Mouse (Mus musculus): ENCODE measurements around the gene Tmem132a. TPM values are rescaled to one million over a fixed set of nuclear protein-coding genes. Genes with fewer than 3 reads are reported as not detected.

The Tmem132a gene
- polyA plus RNA-seq, 1 experiment from 2014 or later, result 65.6 TPM

DNA sequence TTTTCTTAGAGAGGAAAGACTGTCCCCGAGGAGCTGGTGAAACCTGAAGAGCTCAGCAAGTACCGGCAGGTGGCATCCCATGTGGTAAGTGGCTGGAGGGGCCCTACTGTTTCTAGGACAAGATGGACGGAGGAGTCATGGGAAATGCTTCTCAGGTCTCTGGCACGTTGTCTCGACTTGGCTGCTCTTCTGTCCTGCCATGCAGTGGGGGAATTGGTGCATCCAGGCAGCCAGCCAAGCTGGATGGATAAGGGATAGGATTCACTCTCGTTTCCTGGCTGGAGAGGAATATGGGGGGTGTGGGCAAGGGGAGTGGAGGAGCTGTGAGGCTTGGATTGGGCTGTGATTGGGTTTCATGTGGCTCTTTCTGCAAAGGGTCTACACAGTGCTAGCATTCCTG lies 30.6 kb upstream of the Tmem132a start:
- 81% methylated on average over 6 of the region's 6 CpGs for WGBS
- peaks cover 62% of the 10 kb centered on the region for H3K36me3 ChIP-seq
- no peak overlapping the region for H3K27ac ChIP-seq
- no peak overlapping the region for H3K4me2 ChIP-seq
- no peak for ATAC-seq (ENCODE audit: insufficient read depth, low FRiP score, low read depth)
- no peaks in the 10 kb centered on the region for H3K9me3 ChIP-seq
- H3K9ac ChIP-seq, result no peak overlapping the region
- no peak overlapping the region for H3K4me3 ChIP-seq (replicated peaks)
- H3K4me1 ChIP-seq, result peaks cover 22% of the 10 kb centered on the region
- H3K27me3 ChIP-seq (replicated peaks), result no peaks in the 10 kb centered on the region

GRCm38 (mm10) chr19:10897491-10897890 lies 27.8 kb upstream of the Tmem132a start:
- Histone ChIP-seq H3K27ac (no peak overlapping the region), H3K27me3 (replicated peaks) (no peaks in the 10 kb centered on the region), H3K4me1 (peaks cover 11% of the 10 kb centered on the region), H3K9ac (no peak overlapping the region), H3K36me3 (peaks cover 45% of the 10 kb centered on the region), H3K9me3 (no peaks in the 10 kb centered on the region), H3K4me3 (replicated peaks) (no peak overlapping the region), H3K4me2 (no peak overlapping the region)
- no peak for ATAC-seq (ENCODE audit: insufficient read depth, low FRiP score, low read depth)
- WGBS, result 76% methylated on average over 8 of the region's 8 CpGs

- H3K4me2 ChIP-seq, result peak overlapping the region; percentile 72
Observed at GRCm38 (mm10) chr19:10896849-10897248, 27.1 kb upstream of the Tmem132a start.

GRCm38 (mm10) chr19:10895708-10896107 lies 26.0 kb upstream of the Tmem132a start:
- H3K27me3 ChIP-seq (replicated peaks), result no peaks in the 10 kb centered on the region
- no peak for ATAC-seq (ENCODE audit: insufficient read depth, low FRiP score, low read depth)
- peak overlapping the region; percentile 94 for H3K27ac ChIP-seq
- H3K9me3 ChIP-seq, result no peaks in the 10 kb centered on the region
- peaks cover 11% of the 10 kb centered on the region for H3K4me1 ChIP-seq
- under 1% methylated on average over 16 of the region's 16 CpGs for WGBS
- peak overlapping the region; percentile 72 for H3K4me2 ChIP-seq
- H3K36me3 ChIP-seq, result peaks cover 30% of the 10 kb centered on the region
- H3K4me3 ChIP-seq (replicated peaks), result peak overlapping the region; percentile 86
- peak overlapping the region; percentile 86 for H3K9ac ChIP-seq

More at GRCm38 (mm10) chr19:10896849-10897248, 27.1 kb upstream of the Tmem132a start:
- H3K4me3 ChIP-seq (replicated peaks), result peak overlapping the region; percentile 86
- H3K9me3 ChIP-seq, result no peaks in the 10 kb centered on the region
- 69% methylated on average over 7 of the region's 7 CpGs for WGBS
- peak overlapping the region; percentile 16; the same call in 1 of the 2 replicates for H3K9ac ChIP-seq
- ATAC-seq (ENCODE audit: insufficient read depth, low FRiP score, low read depth), result no peak
- peaks cover 41% of the 10 kb centered on the region for H3K36me3 ChIP-seq
- H3K4me1 ChIP-seq, result peaks cover 11% of the 10 kb centered on the region
- H3K27ac ChIP-seq, result no peak overlapping the region
- no peaks in the 10 kb centered on the region for H3K27me3 ChIP-seq (replicated peaks)

DNA sequence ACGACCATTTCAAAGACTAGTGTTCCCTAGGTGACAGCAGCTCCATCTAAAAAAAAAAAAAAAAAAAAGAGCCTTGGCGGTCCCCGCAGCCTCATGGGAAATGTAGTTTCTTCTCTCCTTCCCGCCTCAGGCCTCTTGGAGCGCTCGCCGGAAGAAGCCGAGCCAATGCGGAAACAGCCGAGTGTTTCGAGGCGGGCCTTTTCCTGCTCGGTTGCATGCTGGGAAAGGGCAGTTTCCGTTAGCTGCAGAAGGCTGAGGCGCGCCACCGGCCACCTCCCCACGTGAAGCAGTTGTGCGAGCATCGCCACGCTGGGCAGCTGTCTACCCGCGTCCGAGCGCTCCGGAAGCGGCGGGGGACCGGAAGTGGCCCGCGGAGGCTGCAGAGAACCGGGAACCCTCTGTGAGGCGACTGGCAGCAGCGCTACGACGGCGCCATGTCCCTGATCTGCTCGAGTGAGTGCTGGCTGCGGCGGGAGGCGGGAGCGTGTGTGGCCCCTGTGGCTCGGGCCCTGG lies 25.3 kb upstream of the Tmem132a start, which contains the start of gene Prpf19:
Gene Prpf19, plus strand, starts transcription at position 216 of the 513 bp plus-strand sequence.
- under 1% methylated on average over 43 of the region's 43 CpGs for WGBS
- peak within 1 kb of the TSS; percentile 86 for H3K9ac ChIP-seq
- no peaks in the 10 kb centered on the region for H3K27me3 ChIP-seq (replicated peaks)
- peaks cover 24% of the 10 kb centered on the region for H3K36me3 ChIP-seq
- peak; percentile 96 for ATAC-seq (ENCODE audit: insufficient read depth, low FRiP score, low read depth)
- H3K9me3 ChIP-seq, result no peaks in the 10 kb centered on the region
- H3K4me1 ChIP-seq, result peaks cover 11% of the 10 kb centered on the region
- H3K27ac ChIP-seq, result peak within 1 kb of the TSS; percentile 94
- peak within 1 kb of the TSS; percentile 72 for H3K4me2 ChIP-seq
- H3K4me3 ChIP-seq (replicated peaks), result peak within 1 kb of the TSS; percentile 86

- 80% methylated on average over 3 of the region's 3 CpGs for WGBS
- H3K4me3 ChIP-seq (replicated peaks), result no peak overlapping the region
- no peak overlapping the region for H3K4me2 ChIP-seq
- H3K4me1 ChIP-seq, result peaks cover 10% of the 10 kb centered on the region
- no peaks in the 10 kb centered on the region for H3K27me3 ChIP-seq (replicated peaks)
- H3K9ac ChIP-seq, result no peak overlapping the region
- H3K36me3 ChIP-seq, result no peaks in the 10 kb centered on the region
- no peaks in the 10 kb centered on the region for H3K9me3 ChIP-seq
- no peak overlapping the region for H3K27ac ChIP-seq
- ATAC-seq (ENCODE audit: insufficient read depth, low FRiP score, low read depth), result no peak
Observed at GRCm38 (mm10) chr19:10892201-10892600, 22.5 kb upstream of the Tmem132a start.

GRCm38 (mm10) chr19:10881426-10882154 lies 11.8 kb upstream of the Tmem132a start, which contains the start of gene Tmem109:
TSS of gene Tmem109 (minus strand) at chr19:10882001.
- ATAC-seq (ENCODE audit: insufficient read depth, low FRiP score, low read depth), result peak; percentile 90
- peak within 1 kb of the TSS; percentile 44; the same call in 1 of the 2 replicates for H3K9ac ChIP-seq
- H3K9me3 ChIP-seq, result no peaks in the 10 kb centered on the region
- under 1% methylated on average over 49 of the region's 49 CpGs for WGBS
- H3K4me3 ChIP-seq (replicated peaks), result peak within 1 kb of the TSS; percentile 71
- H3K27me3 ChIP-seq (replicated peaks), result no peaks in the 10 kb centered on the region
- peak within 1 kb of the TSS; percentile 94 for H3K27ac ChIP-seq
- H3K4me2 ChIP-seq, result peak within 1 kb of the TSS; percentile 90
- H3K36me3 ChIP-seq, result no peaks in the 10 kb centered on the region
- peaks cover 26% of the 10 kb centered on the region; the same call in 1 of the 2 replicates for H3K4me1 ChIP-seq

- Histone ChIP-seq H3K9me3 (no peaks in the 10 kb centered on the region), H3K36me3 (no peaks in the 10 kb centered on the region), H3K9ac (peak overlapping the region; percentile 44; the same call in 1 of the 2 replicates), H3K4me3 (replicated peaks) (peak overlapping the region; percentile 71), H3K27me3 (replicated peaks) (no peaks in the 10 kb centered on the region), H3K4me1 (peaks cover 26% of the 10 kb centered on the region; the same call in 1 of the 2 replicates), H3K4me2 (peak overlapping the region; percentile 90), H3K27ac (peak overlapping the region; percentile 94)
- no peak for ATAC-seq (ENCODE audit: insufficient read depth, low FRiP score, low read depth)
- under 1% methylated on average over 14 of the region's 14 CpGs for WGBS
Observed at GRCm38 (mm10) chr19:10880975-10881425, 11.3 kb upstream of the Tmem132a start.

GRCm38 (mm10) chr19:10880085-10880974 lies 10.6 kb upstream of the Tmem132a start:
- H3K4me1 ChIP-seq, result peaks cover 26% of the 10 kb centered on the region; the same call in 1 of the 2 replicates
- ATAC-seq (ENCODE audit: insufficient read depth, low FRiP score, low read depth), result peak; percentile 48
- WGBS, result 41% methylated on average over 6 of the region's 7 CpGs
- no peaks in the 10 kb centered on the region for H3K9me3 ChIP-seq
- H3K27me3 ChIP-seq (replicated peaks), result no peaks in the 10 kb centered on the region
- no peaks in the 10 kb centered on the region for H3K36me3 ChIP-seq
- H3K4me2 ChIP-seq, result peak overlapping the region; percentile 90
- H3K27ac ChIP-seq, result peak overlapping the region; percentile 94
- peak overlapping the region; percentile 71 for H3K4me3 ChIP-seq (replicated peaks)
- no peak overlapping the region for H3K9ac ChIP-seq

DNA sequence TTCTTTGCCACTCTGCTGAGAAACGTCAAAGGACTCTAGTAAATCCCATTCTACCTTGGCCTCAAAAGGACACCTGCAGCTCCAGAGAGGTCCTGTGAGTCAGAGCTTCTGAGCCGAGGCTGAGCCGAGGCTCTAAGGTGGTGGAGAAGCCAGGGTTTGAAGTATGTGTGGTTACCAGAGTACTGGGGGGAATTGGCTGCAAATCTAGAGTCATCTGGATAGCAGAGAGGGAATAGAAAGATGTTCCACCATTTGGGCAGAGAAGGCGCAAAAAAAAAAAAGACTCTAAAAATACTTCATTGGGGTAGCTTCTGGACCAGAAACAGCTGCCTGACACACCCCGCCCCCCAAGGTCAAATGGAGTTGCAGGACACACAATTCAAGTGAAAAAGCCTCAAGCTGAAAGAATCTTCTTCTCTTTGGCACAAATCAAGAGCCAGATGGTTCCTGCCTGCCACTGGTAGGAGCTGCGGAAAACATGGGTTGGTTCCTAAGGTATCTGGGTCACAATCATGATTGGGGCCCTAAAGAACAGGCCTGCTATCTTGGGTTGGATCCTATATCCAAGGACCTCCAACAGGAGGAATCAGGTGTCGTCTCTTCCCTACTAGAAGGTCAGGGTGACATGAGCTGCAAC lies 8.6 kb upstream of the Tmem132a start:
- H3K4me3 ChIP-seq (replicated peaks), result no peak overlapping the region
- WGBS, result 82% methylated on average over 7 of the region's 7 CpGs
- no peaks in the 10 kb centered on the region for H3K9me3 ChIP-seq
- H3K27me3 ChIP-seq (replicated peaks), result no peaks in the 10 kb centered on the region
- H3K4me1 ChIP-seq, result peaks cover 26% of the 10 kb centered on the region; the same call in 1 of the 2 replicates
- H3K9ac ChIP-seq, result no peak overlapping the region
- no peak overlapping the region for H3K4me2 ChIP-seq
- H3K36me3 ChIP-seq, result peaks cover 9% of the 10 kb centered on the region
- no peak overlapping the region for H3K27ac ChIP-seq
- no peak for ATAC-seq (ENCODE audit: insufficient read depth, low FRiP score, low read depth)

- Histone ChIP-seq H3K4me2 (no peak overlapping the region), H3K4me3 (replicated peaks) (no peak overlapping the region), H3K9me3 (no peaks in the 10 kb centered on the region), H3K36me3 (peaks cover 34% of the 10 kb centered on the region), H3K27ac (peak overlapping the region; percentile 64; the same call in 1 of the 2 replicates), H3K27me3 (replicated peaks) (no peaks in the 10 kb centered on the region), H3K4me1 (peaks cover 34% of the 10 kb centered on the region), H3K9ac (no peak overlapping the region)
- ATAC-seq (ENCODE audit: insufficient read depth, low FRiP score, low read depth), result no peak
- WGBS, result 79% methylated on average over 14 of the region's 14 CpGs
Observed at GRCm38 (mm10) chr19:10871328-10871961, 1.7 kb upstream of the Tmem132a start.

All from stomach, embryonic 15.5 days (tissue).